ENCODE assay signal across 12 mouse cellular contexts in genomic region chr11:97499865-97500719, GRCm38 (mm10). TPM values are rescaled to one million over a fixed set of nuclear protein-coding genes. Genes with fewer than 3 reads are reported as not detected.
A peak's percentile ranks its signal among the peaks of the same experiment; 100 is the strongest.
DNase-seq lines count a peak whose midpoint lies in the region; ATAC-seq and TF ChIP-seq lines count a peak whose summit lies in the region.
"Had no signal": no experiment of that assay in that cellular context is flagged by ENCODE, and none has a peak within 500 bp of the region (broad histone marks: within the 10 kb centered on the region; RNA-seq: fewer than 3 reads in every experiment).

TSS of gene 4933428G20Rik (minus strand) at chr11:97500340.

- TF ChIP-seq CTCF in layer of hippocampus, adult 2 months (conservative IDR thresholded peaks at IDR 0.05): no peak

- H3K4me1 ChIP-seq in forebrain, embryonic 10.5 days: peaks cover 24% of the 10 kb centered on the region
- peaks cover 18% of the 10 kb centered on the region for H3K4me1 ChIP-seq in intestine, embryonic 15.5 days (replicated peaks)
- H3K4me1 ChIP-seq in neural tube, embryonic 12.5 days: peaks cover 15% of the 10 kb centered on the region

- peak within 1 kb of the TSS; percentile 31 for H3K4me3 ChIP-seq in layer of hippocampus, adult 2 months
- H3K4me3 ChIP-seq in forebrain, embryonic 10.5 days: peak within 1 kb of the TSS; percentile 58
- peak within 1 kb of the TSS; percentile 31 for H3K4me3 ChIP-seq in intestine, embryonic 15.5 days (replicated peaks)
- H3K4me3 ChIP-seq in neural tube, embryonic 12.5 days: peak within 1 kb of the TSS; percentile 34

- peak within 1 kb of the TSS; percentile 23; the same call in 1 of the 2 replicates for H3K9ac ChIP-seq in intestine, embryonic 15.5 days
- H3K9ac ChIP-seq in neural tube, embryonic 12.5 days: peak within 1 kb of the TSS; percentile 56; the same call in 1 of the 2 replicates

- no peaks in the 10 kb centered on the region for H3K9me3 ChIP-seq in forebrain, embryonic 10.5 days
- H3K9me3 ChIP-seq in intestine, embryonic 15.5 days: no peaks in the 10 kb centered on the region
- no peaks in the 10 kb centered on the region for H3K9me3 ChIP-seq in neural tube, embryonic 12.5 days

- no peak for ATAC-seq in intestine, embryonic 15.5 days
- ATAC-seq in neural tube, embryonic 12.5 days (ENCODE audit: low FRiP score, low read depth): peak; percentile 33; the same call in 1 of the 2 replicates
- ATAC-seq in megakaryocyte progenitor cell, adult 5-6 weeks (replicated peaks; ENCODE audit: poor library complexity): no peak
- ATAC-seq: inflammation-experienced regulatory T-cells, adult 6 months had no signal

- H3K4me2 ChIP-seq in intestine, embryonic 15.5 days (replicated peaks): peak within 1 kb of the TSS; percentile 63
- H3K4me2 ChIP-seq in neural tube, embryonic 12.5 days (replicated peaks): peak within 1 kb of the TSS; percentile 72

- WGBS in forebrain, embryonic 10.5 days: 5% methylated on average over 84 of the region's 88 CpGs
- 28% methylated on average over 77 of the region's 88 CpGs for WGBS in intestine, embryonic 15.5 days
- 8% methylated on average over 88 of the region's 88 CpGs for WGBS in neural tube, embryonic 12.5 days

- H3K27me3 ChIP-seq in forebrain, embryonic 10.5 days (ENCODE audit: poor library complexity, severe bottlenecking): peaks cover 77% of the 10 kb centered on the region
- peaks cover 30% of the 10 kb centered on the region for H3K27me3 ChIP-seq in intestine, embryonic 15.5 days (replicated peaks)
- H3K27me3 ChIP-seq in neural tube, embryonic 12.5 days (replicated peaks): peaks cover 63% of the 10 kb centered on the region

- peaks cover 19% of the 10 kb centered on the region for H3K36me3 ChIP-seq in forebrain, embryonic 10.5 days (replicated peaks)
- peaks cover 5% of the 10 kb centered on the region; the same call in 1 of the 2 replicates for H3K36me3 ChIP-seq in intestine, embryonic 15.5 days
- peaks cover 5% of the 10 kb centered on the region for H3K36me3 ChIP-seq in neural tube, embryonic 12.5 days

- DNase-seq in layer of hippocampus, adult 2 months (ENCODE audit: low spot score in 2 of 2): no peak
- no peak for DNase-seq in layer of hippocampus, postnatal 10 days (ENCODE audit: low spot score in 2 of 2)
- DNase-seq in forebrain, embryonic 10.5 days (ENCODE audit: extremely low spot score, low spot score): no peak
- DNase-seq in cerebellum, postnatal 4 days (ENCODE audit: low spot score in 2 of 2): no peak
- DNase-seq in left cerebral cortex, adult 8-10 months (ENCODE audit: low spot score in 2 of 2): no peak
- DNase-seq: cerebellum, adult 9-10 months; thymus, postnatal 14 days had no signal

- H3K27ac ChIP-seq in layer of hippocampus, adult 2 months: peak within 1 kb of the TSS; percentile 12; the same call in 1 of the 2 replicates
- H3K27ac ChIP-seq in forebrain, embryonic 10.5 days: peak within 1 kb of the TSS; percentile 71
- no peak within 1 kb of the TSS for H3K27ac ChIP-seq in intestine, embryonic 15.5 days
- no peak within 1 kb of the TSS for H3K27ac ChIP-seq in neural tube, embryonic 12.5 days

RNA-seq across cellular contexts. Expression of gene 4933428G20Rik, which starts in this region (rescaled TPM):
- under 1 TPM in 1 of 2 experiments, not detected in 1; 0.25 TPM for total RNA-seq in layer of hippocampus, adult 2 months (2021)
- under 1 TPM in 1 of 2 experiments, not detected in 1; 0.22 TPM for total RNA-seq in layer of hippocampus, postnatal 10 days (2021)
- polyA plus RNA-seq in forebrain, embryonic 10.5 days (2016; fragmentation: Nextera tagmentation; extraction: Ambion mirVana): 0.30 and 0.41 TPM in 2 replicates
- polyA plus RNA-seq in intestine, embryonic 15.5 days (2015; fragmentation: Nextera tagmentation; extraction: Ambion mirVana): 0.47 and 0.55 TPM in 2 replicates
- 0.66 and 0.87 TPM in 2 replicates for polyA plus RNA-seq in neural tube, embryonic 12.5 days (2016; fragmentation: Nextera tagmentation; extraction: Ambion mirVana)
- total RNA-seq in megakaryocyte progenitor cell, adult 5-6 weeks (2015): not detected in 2 replicates
- total RNA-seq in megakaryocyte progenitor cell, adult 5-6 weeks (2017): not detected in 2 replicates
- not detected for total RNA-seq in left cerebral cortex, adult 8-10 months (2022)
- total RNA-seq: megakaryocyte, adult 5-6 weeks had no signal
- polyA plus RNA-seq: inflammation-experienced regulatory T-cells, adult 6 months had no signal

Comparison
In these comparisons a context has a peak if more than half of its experiments do, and no peak if none do; other contexts are left out.
1. Peak in ATAC-seq, H3K4me3 ChIP-seq, H3K9ac ChIP-seq and H3K4me2 ChIP-seq in neural tube, embryonic 12.5 days; RNA of the gene not detected or under 1 TPM.
2. H3K27ac ChIP-seq: peak in layer of hippocampus, adult 2 months (single experiment) and forebrain, embryonic 10.5 days (single experiment); none in intestine, embryonic 15.5 days (single experiment) and neural tube, embryonic 12.5 days (single experiment).
3. Peak in every context shown above with its lines, with median percentiles within 50 percentile points of each other: H3K4me3 ChIP-seq.